Mouse (Mus musculus) forebrain, embryonic 12.5 days (tissue): ENCODE results near the gene Dusp16. TPM values are rescaled to one million over a fixed set of nuclear protein-coding genes. Genes with fewer than 3 reads are reported as not detected.
"Not testable (repeated sequence)": the region's sequence is repeated elsewhere in the genome, so short reads cannot be mapped to it uniquely, and the experiment has no call there.

Experiments used
- ATAC-seq: fragments of 200-750 bp; cut with Nextera tagmentation; 2 replicates; pipeline ENCODE4 v1.8.0; 2017; ENCODE audit warnings: moderate TSS enrichment; ENCODE audit not compliant: low FRiP score
- H3K27ac ChIP-seq: fragments of 300-500 bp; sonication (generic); 2 replicates; pipeline ENCODE4 v1.5.1; 2016; ENCODE audit warnings: mild to moderate bottlenecking
- H3K27me3 ChIP-seq: fragments of 300-500 bp; sonication (generic); 2 replicates; pipeline ENCODE4 v1.6.1; 2016; ENCODE audit warnings: mild to moderate bottlenecking
- H3K36me3 ChIP-seq: fragments of 300-500 bp; sonication (generic); replicated peaks from 2 replicates; pipeline ENCODE4 v1.6.1; 2016; ENCODE audit warnings: mild to moderate bottlenecking
- H3K4me1 ChIP-seq: fragments of 300-500 bp; sonication (generic); 2 replicates; pipeline ENCODE4 v1.6.1; 2016
- H3K4me2 ChIP-seq: fragments of 300-500 bp; sonication (generic); 2 replicates; pipeline ENCODE4 v1.6.1; 2016; ENCODE audit warnings: mild to moderate bottlenecking, moderate library complexity
- H3K4me3 ChIP-seq: fragments of 300-500 bp; sonication (generic); replicated peaks from 2 replicates; pipeline ENCODE4 v1.5.1; 2016; ENCODE audit warnings: mild to moderate bottlenecking
- H3K9ac ChIP-seq: fragments of 300-500 bp; sonication (generic); 2 replicates; pipeline ENCODE4 v1.6.1; 2016; ENCODE audit warnings: mild to moderate bottlenecking
- H3K9me3 ChIP-seq: fragments of 300-500 bp; sonication (generic); 2 replicates; pipeline ENCODE4 v1.6.1; 2016
- whole genome bisulfite sequencing: fragments of 180-500 bp; shearing (Covaris S2); methylation state at CpG from one replicate; pipeline ENCODE4 v1.1.7; 2016; 5-methylcytosine and 5-hydroxymethylcytosine counted together
- polyA plus RNA-seq: library from polyadenylated mRNA; unstranded; fragments of >200 nt; fragmentation: Nextera tagmentation; extraction: Ambion mirVana; gene quantifications from 2 replicates; pipeline ENCODE4 v1.2.1, GENCODE M21; 2016

Gene Dusp16
- polyA plus RNA-seq, 1 experiment from 2014 or later: 22.0 TPM

GRCm38 (mm10) chr6:134701211-134701602, 91.2 kb downstream of the Dusp16 start:
- ATAC-seq: no peak
- H3K9me3 ChIP-seq: no peaks in the 10 kb centered on the region
- 92% methylated on average over 6 of the region's 6 CpGs for WGBS

GRCm38 (mm10) chr6:134700451-134701210, 91.8 kb downstream of the Dusp16 start:
- ATAC-seq: no peak; the same call in 1 of the 2 replicates
- Histone ChIP-seq H3K4me2 (no peak overlapping the region), H3K4me3 (no peak overlapping the region), H3K9me3 (no peaks in the 10 kb centered on the region), H3K27ac (peak overlapping the region; percentile 56; the same call in 1 of the 2 replicates), H3K36me3 (no peaks in the 10 kb centered on the region), H3K4me1 (peaks cover 9% of the 10 kb centered on the region; the same call in 1 of the 2 replicates), H3K9ac (no peak overlapping the region), H3K27me3 (no peaks in the 10 kb centered on the region)
- 46% methylated on average over 8 of the region's 8 CpGs for WGBS

More at GRCm38 (mm10) chr6:134701211-134701602, 91.2 kb downstream of the Dusp16 start:
- Histone ChIP-seq H3K4me2 (no peak overlapping the region), H3K4me3 (no peak overlapping the region), H3K27me3 (no peaks in the 10 kb centered on the region), H3K27ac (no peak overlapping the region), H3K4me1 (peaks cover 9% of the 10 kb centered on the region; the same call in 1 of the 2 replicates), H3K9ac (no peak overlapping the region), H3K36me3 (no peaks in the 10 kb centered on the region)

- no peaks in the 10 kb centered on the region for H3K36me3 ChIP-seq
- no peak for ATAC-seq
- no peak overlapping the region for H3K9ac ChIP-seq
- H3K27me3 ChIP-seq: no peaks in the 10 kb centered on the region
- WGBS: 93% methylated on average over 5 of the region's 5 CpGs
- peaks cover 9% of the 10 kb centered on the region; the same call in 1 of the 2 replicates for H3K4me1 ChIP-seq
- no peak overlapping the region for H3K4me3 ChIP-seq
- no peak overlapping the region for H3K27ac ChIP-seq
- H3K9me3 ChIP-seq: no peaks in the 10 kb centered on the region
- H3K4me2 ChIP-seq: no peak overlapping the region
Observed at GRCm38 (mm10) chr6:134698243-134698642, 94.2 kb downstream of the Dusp16 start.

GRCm38 (mm10) chr6:134696554-134696953, 95.9 kb downstream of the Dusp16 start:
- Histone ChIP-seq H3K9me3 (no peaks in the 10 kb centered on the region), H3K4me1 (peaks cover 9% of the 10 kb centered on the region; the same call in 1 of the 2 replicates)

GRCm38 (mm10) chr6:134696146-134696545, 96.3 kb downstream of the Dusp16 start:
- WGBS: 79% methylated on average over 4 of the region's 4 CpGs
- no peak for ATAC-seq
- H3K4me1 ChIP-seq: peaks cover 9% of the 10 kb centered on the region; the same call in 1 of the 2 replicates
- H3K36me3 ChIP-seq: no peaks in the 10 kb centered on the region
- no peaks in the 10 kb centered on the region for H3K27me3 ChIP-seq
- no peak overlapping the region for H3K27ac ChIP-seq
- H3K9me3 ChIP-seq: no peaks in the 10 kb centered on the region
- no peak overlapping the region for H3K9ac ChIP-seq
- H3K4me3 ChIP-seq: no peak overlapping the region
- no peak overlapping the region for H3K4me2 ChIP-seq

More at GRCm38 (mm10) chr6:134696554-134696953, 95.9 kb downstream of the Dusp16 start:
- Histone ChIP-seq H3K9ac (no peak overlapping the region), H3K4me3 (no peak overlapping the region), H3K27me3 (no peaks in the 10 kb centered on the region), H3K36me3 (no peaks in the 10 kb centered on the region), H3K27ac (no peak overlapping the region), H3K4me2 (no peak overlapping the region)
- WGBS: 85% methylated on average over 2 of the region's 2 CpGs
- no peak for ATAC-seq

- ATAC-seq: no peak
- Histone ChIP-seq H3K36me3 (no peaks in the 10 kb centered on the region), H3K27ac (no peak overlapping the region), H3K4me3 (no peak overlapping the region), H3K9me3 (no peaks in the 10 kb centered on the region), H3K9ac (no peak overlapping the region), H3K27me3 (no peaks in the 10 kb centered on the region), H3K4me2 (no peak overlapping the region), H3K4me1 (peaks cover 6% of the 10 kb centered on the region; the same call in 1 of the 2 replicates)
- 94% methylated on average over 3 of the region's 3 CpGs for WGBS
Observed at GRCm38 (mm10) chr6:134695625-134696024, 96.8 kb downstream of the Dusp16 start.

- no peak overlapping the region for H3K4me3 ChIP-seq
- H3K9ac ChIP-seq: no peak overlapping the region
- H3K4me2 ChIP-seq: no peak overlapping the region
- no peaks in the 10 kb centered on the region for H3K36me3 ChIP-seq
- ATAC-seq: no peak
- 95% methylated on average over 3 of the region's 3 CpGs for WGBS
- H3K4me1 ChIP-seq: no peaks in the 10 kb centered on the region
- no peaks in the 10 kb centered on the region for H3K9me3 ChIP-seq
- no peak overlapping the region for H3K27ac ChIP-seq
- H3K27me3 ChIP-seq: no peaks in the 10 kb centered on the region
Observed at GRCm38 (mm10) chr6:134694988-134695387, 97.4 kb downstream of the Dusp16 start.

GRCm38 (mm10) chr6:134694498-134694897, 97.9 kb downstream of the Dusp16 start:
- Histone ChIP-seq H3K4me2 (no peak overlapping the region), H3K36me3 (no peaks in the 10 kb centered on the region), H3K9ac (no peak overlapping the region), H3K9me3 (no peaks in the 10 kb centered on the region), H3K4me1 (no peaks in the 10 kb centered on the region), H3K27me3 (no peaks in the 10 kb centered on the region), H3K27ac (no peak overlapping the region), H3K4me3 (no peak overlapping the region)
- WGBS: 86% methylated on average over 6 of the region's 6 CpGs
- no peak for ATAC-seq

- Histone ChIP-seq H3K27ac (no peak overlapping the region), H3K4me3 (no peak overlapping the region), H3K27me3 (no peaks in the 10 kb centered on the region), H3K4me2 (no peak overlapping the region), H3K9me3 (no peaks in the 10 kb centered on the region), H3K36me3 (no peaks in the 10 kb centered on the region), H3K9ac (no peak overlapping the region), H3K4me1 (peaks cover 3% of the 10 kb centered on the region; the same call in 1 of the 2 replicates)
- ATAC-seq: no peak
- WGBS: 77% methylated on average over 6 of the region's 6 CpGs
Observed at GRCm38 (mm10) chr6:134685515-134685914, 106.9 kb downstream of the Dusp16 start.

GRCm38 (mm10) chr6:134685040-134685439, 107.4 kb downstream of the Dusp16 start:
- no peaks in the 10 kb centered on the region for H3K36me3 ChIP-seq
- no peak overlapping the region for H3K4me3 ChIP-seq
- H3K4me2 ChIP-seq: no peak overlapping the region
- no peaks in the 10 kb centered on the region for H3K27me3 ChIP-seq
- no peaks in the 10 kb centered on the region for H3K9me3 ChIP-seq
- peaks cover 3% of the 10 kb centered on the region; the same call in 1 of the 2 replicates for H3K4me1 ChIP-seq
- H3K9ac ChIP-seq: no peak overlapping the region
- WGBS: 69% methylated on average over 2 of the region's 2 CpGs
- no peak for ATAC-seq
- H3K27ac ChIP-seq: no peak overlapping the region

GRCm38 (mm10) chr6:134684354-134684915, 108.0 kb downstream of the Dusp16 start:
- Histone ChIP-seq H3K27me3 (no peaks in the 10 kb centered on the region), H3K36me3 (no peaks in the 10 kb centered on the region), H3K4me3 (no peak overlapping the region), H3K9me3 (no peaks in the 10 kb centered on the region), H3K4me2 (no peak overlapping the region), H3K9ac (no peak overlapping the region), H3K4me1 (peaks cover 3% of the 10 kb centered on the region; the same call in 1 of the 2 replicates), H3K27ac (no peak overlapping the region)
- ATAC-seq: no peak
- 89% methylated on average over 6 of the region's 6 CpGs for WGBS

GRCm38 (mm10) chr6:134679330-134679729, 113.1 kb downstream of the Dusp16 start:
- 93% methylated on average over 4 of the region's 4 CpGs for WGBS
- not testable (repeated sequence) for H3K9me3 ChIP-seq, H3K27me3 ChIP-seq, H3K9ac ChIP-seq, H3K4me1 ChIP-seq, H3K36me3 ChIP-seq, ATAC-seq, H3K4me2 ChIP-seq, H3K4me3 ChIP-seq, H3K27ac ChIP-seq
